8 mouse cellular contexts compared by ENCODE assay signal in genomic region chr4:63408649-63409048, GRCm38 (mm10). TPM values are rescaled to one million over a fixed set of nuclear protein-coding genes. Genes with fewer than 3 reads are reported as not detected.
A peak's percentile ranks its signal among the peaks of the same experiment; 100 is the strongest.
DNase-seq lines count a peak whose midpoint lies in the region; ATAC-seq and TF ChIP-seq lines count a peak whose summit lies in the region.

No protein-coding gene starts in this region.

- DNase-seq in ZHBTc4 (ENCODE audit: low read depth, low spot score), result peak; percentile 56
- peak; percentile 54 for DNase-seq in embryonic facial prominence, embryonic 14.5 days (ENCODE audit: low spot score)
- no peak for DNase-seq in heart, postnatal 0 days (ENCODE audit: low spot score)
- peak; percentile 77 to 83 for DNase-seq in kidney, postnatal 4 days
- peak; percentile 83 for DNase-seq in lung, postnatal 10 days
- DNase-seq in yolk sac, embryonic 10.5 days (ENCODE audit: low spot score), result peak; percentile 28

- peak; percentile 87 for TF ChIP-seq CTCF in heart, postnatal 0 days (IDR thresholded peaks at IDR 0.05; ENCODE audit: low read depth)
- TF ChIP-seq CTCF in olfactory bulb, adult 2 months (IDR thresholded peaks at IDR 0.05; ENCODE audit: insufficient read depth, low read depth, low read length), result peak; percentile 46; the same call in 1 of the 2 replicates

- H3K9me3 ChIP-seq in embryonic facial prominence, embryonic 14.5 days (ENCODE audit: control insufficient read depth, low read length), result no peaks in the 10 kb centered on the region
- no peaks in the 10 kb centered on the region for H3K9me3 ChIP-seq in heart, postnatal 0 days (replicated peaks; ENCODE audit: control insufficient read depth, low read length)

- no peak for TF ChIP-seq POLR2A in olfactory bulb, adult 2 months (IDR thresholded peaks at IDR 0.05; ENCODE audit: insufficient read depth, low read depth, low read length)

- H3K4me2 ChIP-seq in embryonic facial prominence, embryonic 14.5 days (ENCODE audit: low read depth, low read length), result peak overlapping the region; percentile 99
- peak overlapping the region; percentile 91; the same call in 1 of the 2 replicates for H3K4me2 ChIP-seq in heart, postnatal 0 days (ENCODE audit: low read depth, low read length)

- peak; percentile 18 for ATAC-seq in CD4-positive, CD25-positive, alpha-beta regulatory T cell, adult 4 months
- peak; percentile 47 for ATAC-seq in embryonic facial prominence, embryonic 14.5 days (ENCODE audit: low read depth)
- peak; percentile 58 for ATAC-seq in heart, postnatal 0 days (ENCODE audit: insufficient read depth, low read depth)

- H3K4me3 ChIP-seq in embryonic facial prominence, embryonic 14.5 days (ENCODE audit: low read depth, low read length), result peak overlapping the region; percentile 57; the same call in 1 of the 2 replicates
- H3K4me3 ChIP-seq in heart, postnatal 0 days (ENCODE audit: low read depth, low read length), result no peak overlapping the region
- H3K4me3 ChIP-seq in olfactory bulb, adult 2 months (ENCODE audit: insufficient read depth, low read depth, low read length), result 0 out of 2 replicates have a peak overlapping the region, but pooled peaks have one; percentile 10

- H3K36me3 ChIP-seq in embryonic facial prominence, embryonic 14.5 days (ENCODE audit: control insufficient read depth, insufficient read depth, low read length), result no peaks in the 10 kb centered on the region
- H3K36me3 ChIP-seq in heart, postnatal 0 days (replicated peaks; ENCODE audit: control insufficient read depth, insufficient read depth, low read length), result no peaks in the 10 kb centered on the region

- H3K27ac ChIP-seq in embryonic facial prominence, embryonic 14.5 days (replicated peaks; ENCODE audit: low read depth, low read length), result no peak overlapping the region
- H3K27ac ChIP-seq in heart, postnatal 0 days (ENCODE audit: low read depth), result 0 out of 2 replicates have a peak overlapping the region, but pooled peaks have one; percentile 18
- H3K27ac ChIP-seq in olfactory bulb, adult 2 months (ENCODE audit: insufficient read depth, low read depth, low read length), result peak overlapping the region; percentile 30; the same call in 1 of the 2 replicates

- 6% methylated on average over 8 of the region's 8 CpGs for WGBS in embryonic facial prominence, embryonic 14.5 days
- WGBS in heart, postnatal 0 days, result 6% methylated on average over 8 of the region's 8 CpGs
- 7% methylated on average over 8 of the region's 8 CpGs for WGBS in olfactory bulb, adult 2 months

- peak overlapping the region; percentile 54; the same call in 1 of the 2 replicates for H3K9ac ChIP-seq in embryonic facial prominence, embryonic 14.5 days (ENCODE audit: low read depth, low read length)
- H3K9ac ChIP-seq in heart, postnatal 0 days (replicated peaks; ENCODE audit: low read depth, low read length), result no peak overlapping the region

- no peaks in the 10 kb centered on the region for H3K27me3 ChIP-seq in embryonic facial prominence, embryonic 14.5 days (replicated peaks; ENCODE audit: control insufficient read depth, insufficient read depth, low read length)
- 0 out of 2 replicates have a peak, but pooled peaks cover 3% of the 10 kb centered on the region for H3K27me3 ChIP-seq in heart, postnatal 0 days (ENCODE audit: control insufficient read depth, insufficient read depth, low read length)

- peaks cover 30% of the 10 kb centered on the region for H3K4me1 ChIP-seq in embryonic facial prominence, embryonic 14.5 days (ENCODE audit: control insufficient read depth, insufficient read depth, low read length)
- H3K4me1 ChIP-seq in heart, postnatal 0 days (ENCODE audit: control insufficient read depth, insufficient read depth), result peaks cover 14% of the 10 kb centered on the region; the same call in 1 of the 2 replicates
- peaks cover 28% of the 10 kb centered on the region for H3K4me1 ChIP-seq in olfactory bulb, adult 2 months (ENCODE audit: control insufficient read depth, insufficient read depth, low read length)

- TF ChIP-seq EP300 in heart, postnatal 0 days (IDR thresholded peaks at IDR 0.05; ENCODE audit: low read depth), result no peak

RNA-seq across cellular contexts. Expression of gene Akna, which starts 5.5 kb away (rescaled TPM):
- 100 to 1,000 TPM in 1 of 2 experiments, 10 to 100 TPM in 1; 95.9 to 158 TPM for polyA plus RNA-seq in CD4-positive, CD25-positive, alpha-beta regulatory T cell, adult 4 months (2017; shearing (Covaris generic))
- 5.2 and 5.9 TPM in 2 replicates for polyA plus RNA-seq in embryonic facial prominence, embryonic 14.5 days (2014; fragmentation: Nextera tagmentation; extraction: Ambion mirVana)
- 4.1 and 5.5 TPM in 2 replicates for total RNA-seq in heart, postnatal 0 days (2014; rRNA removed; ENCODE audit: low replicate concordance)
- polyA plus RNA-seq in heart, postnatal 0 days (2015; fragmentation: Nextera tagmentation; extraction: Ambion mirVana), result 1.3 and 1.4 TPM in 2 replicates
- not detected in 2 replicates for polyA plus RNA-seq in olfactory bulb, adult 2 months (2012; ENCODE audit: insufficient read depth, insufficient read length, low replicate concordance, missing spikeins)

RNA-seq across cellular contexts. Expression of gene Orm2, which starts 46.4 kb away (rescaled TPM):
- under 1 TPM in 1 of 2 experiments, not detected in 1; 0.43 TPM for polyA plus RNA-seq in CD4-positive, CD25-positive, alpha-beta regulatory T cell, adult 4 months (2017; shearing (Covaris generic))
- not detected in 2 replicates for polyA plus RNA-seq in embryonic facial prominence, embryonic 14.5 days (2014; fragmentation: Nextera tagmentation; extraction: Ambion mirVana)
- total RNA-seq in heart, postnatal 0 days (2014; rRNA removed; ENCODE audit: low replicate concordance), result not detected in 2 replicates
- not detected in 2 replicates for polyA plus RNA-seq in heart, postnatal 0 days (2015; fragmentation: Nextera tagmentation; extraction: Ambion mirVana)
- not detected in 2 replicates for polyA plus RNA-seq in olfactory bulb, adult 2 months (2012; ENCODE audit: insufficient read depth, insufficient read length, low replicate concordance, missing spikeins)

RNA-seq across cellular contexts. Expression of gene Orm3, which starts 52.7 kb away (rescaled TPM):
- 1 to 10 TPM in 1 of 2 experiments, under 1 TPM in 1; 0.79 to 1.2 TPM for polyA plus RNA-seq in CD4-positive, CD25-positive, alpha-beta regulatory T cell, adult 4 months (2017; shearing (Covaris generic))
- not detected in 2 replicates for polyA plus RNA-seq in embryonic facial prominence, embryonic 14.5 days (2014; fragmentation: Nextera tagmentation; extraction: Ambion mirVana)
- not detected in 2 replicates for total RNA-seq in heart, postnatal 0 days (2014; rRNA removed; ENCODE audit: low replicate concordance)
- not detected in 2 replicates for polyA plus RNA-seq in heart, postnatal 0 days (2015; fragmentation: Nextera tagmentation; extraction: Ambion mirVana)
- not detected in 2 replicates for polyA plus RNA-seq in olfactory bulb, adult 2 months (2012; ENCODE audit: insufficient read depth, insufficient read length, low replicate concordance, missing spikeins)

Comparison
In these comparisons a context has a peak if more than half of its experiments do, and no peak if none do; other contexts are left out.
1. RNA of gene Akna, which starts 5.5 kb away (polyA plus RNA-seq): 95.9 to 158 TPM in CD4-positive, CD25-positive, alpha-beta regulatory T cell, adult 4 months; 5.2 to 5.9 TPM in embryonic facial prominence, embryonic 14.5 days, 1.3 to 1.4 TPM in heart, postnatal 0 days and not detected in olfactory bulb, adult 2 months; every median in the first group is over 10 times any median in the second.
2. Peak in every context shown above with its lines, with median percentiles within 50 percentile points of each other: ATAC-seq.